Mouse (Mus musculus): ENCODE data around the gene Gm45837.

GRCm38 (mm10) chr7:101385331-101385733, 25.4 kb upstream of the Gm45837 start:
- TF ChIP-seq CTCF (IDR thresholded peaks at IDR 0.05; ENCODE audit: low read depth, low read length) (no peak), POLR2A (IDR thresholded peaks at IDR 0.05; ENCODE audit: extremely low read depth, insufficient read depth, low read length) (0 out of 2 replicates have a peak, but pooled peaks have one; percentile 5)

All from liver, adult 2 months (tissue).